Mouse (Mus musculus) layer of hippocampus, adult 18-20 months (tissue): ENCODE measurements around the gene Aip. TPM values are rescaled to one million over a fixed set of nuclear protein-coding genes. Genes with fewer than 3 reads are reported as not detected.
A peak's percentile ranks its signal among the peaks of the same experiment; 100 is the strongest.

Experiments used
- DNase-seq, 2 experiments: peaks; one replicate each; pipeline ENCODE4 v3.0.0; 2022; ENCODE audit warnings: low spot score in 2 of 2
- total RNA-seq, 2 experiments: library from RNA; stranded (reverse); gene quantifications; 2 replicates each; pipeline ENCODE4 v1.2.3; 2021

Gene Aip
- total RNA-seq, 2 experiments from 2014 or later = 121 to 140 TPM

GRCm38 (mm10) chr19:4113806-4114230, 11.8 kb downstream of the Aip start:
- no peak for DNase-seq

GRCm38 (mm10) chr19:4113186-4113805, 12.4 kb downstream of the Aip start:
- DNase-seq = peak; percentile 80 to 88

GRCm38 (mm10) chr19:4112063-4112960, 13.3 kb downstream of the Aip start:
- DNase-seq = no peak

- DNase-seq = no peak
Observed at GRCm38 (mm10) chr19:4108535-4108934, 17.1 kb downstream of the Aip start.

- no peak for DNase-seq
Observed at GRCm38 (mm10) chr19:4106654-4107053, 19.0 kb downstream of the Aip start.

- DNase-seq = no peak
Observed at GRCm38 (mm10) chr19:4104675-4105194, 20.9 kb downstream of the Aip start.

- no peak for DNase-seq
Observed at GRCm38 (mm10) chr19:4103792-4104191, 21.9 kb downstream of the Aip start.

- no peak for DNase-seq
Observed at GRCm38 (mm10) chr19:4103294-4103693, 22.4 kb downstream of the Aip start.

GRCm38 (mm10) chr19:4102626-4103025, 23.0 kb downstream of the Aip start:
- DNase-seq = no peak

GRCm38 (mm10) chr19:4102049-4102448, 23.6 kb downstream of the Aip start:
- DNase-seq = no peak

- no peak for DNase-seq
Observed at GRCm38 (mm10) chr19:4101466-4101865, 24.2 kb downstream of the Aip start.

- peak; percentile 67 for DNase-seq
Observed at GRCm38 (mm10) chr19:4100718-4101261, 24.9 kb downstream of the Aip start.

GRCm38 (mm10) chr19:4099837-4100717, 25.6 kb downstream of the Aip start, which contains the start of gene Pitpnm1:
Gene Pitpnm1 (plus strand): TSS chr19:4099998.
- no peak for DNase-seq

GRCm38 (mm10) chr19:4099056-4099455, 26.6 kb downstream of the Aip start:
- peak; percentile 81 to 92 for DNase-seq

- no peak for DNase-seq
Observed at GRCm38 (mm10) chr19:4098426-4098825, 27.2 kb downstream of the Aip start.

- no peak for DNase-seq
Observed at GRCm38 (mm10) chr19:4097441-4097825, 28.2 kb downstream of the Aip start.

GRCm38 (mm10) chr19:4096642-4097440, 28.8 kb downstream of the Aip start, which contains the start of gene Cdk2ap2:
Gene Cdk2ap2 (plus strand): TSS chr19:4097182.
- DNase-seq = peak; percentile 100

GRCm38 (mm10) chr19:4095802-4096201, 29.9 kb downstream of the Aip start:
- DNase-seq = no peak

- DNase-seq = no peak
Observed at GRCm38 (mm10) chr19:4094774-4095303, 30.8 kb downstream of the Aip start.

- DNase-seq = no peak
Observed at GRCm38 (mm10) chr19:4094348-4094747, 31.3 kb downstream of the Aip start.
